Mouse (Mus musculus): ENCODE results near the gene Gm21149.
"Not testable (repeated sequence)": the region's sequence is repeated elsewhere in the genome, so short reads cannot be mapped to it uniquely, and the experiment has no call there.

DNA sequence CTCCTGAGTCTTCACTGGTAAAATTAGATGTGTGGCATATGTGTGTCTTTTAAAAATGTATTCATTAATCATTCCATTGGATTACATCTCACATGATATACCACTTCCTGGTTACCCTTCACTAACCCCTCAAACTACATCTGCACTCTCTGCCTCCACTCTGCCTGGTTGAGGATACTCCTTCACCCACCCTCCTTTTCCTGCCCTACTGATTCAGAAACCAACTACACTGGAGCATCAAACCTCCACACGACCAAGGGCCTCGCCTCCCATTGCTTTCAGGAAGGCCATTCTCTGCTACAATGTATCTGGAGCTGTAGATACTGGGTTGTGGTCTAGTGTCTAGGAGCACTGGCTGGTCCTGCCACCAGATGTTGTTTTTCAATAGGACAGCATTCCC is 6.5 kb upstream of the Gm21149 start:
- TF ChIP-seq CTCF (IDR thresholded peaks at IDR 0.05; ENCODE audit: low read depth, low read length); POLR2A (IDR thresholded peaks at IDR 0.05; ENCODE audit: borderline replicate concordance, low read depth, low read length): not testable (repeated sequence)
